Mouse (Mus musculus): ENCODE measurements around the gene Aimp2.

- TF ChIP-seq POLR2A (IDR thresholded peaks at IDR 0.05; ENCODE audit: control insufficient read depth in 1 of 2, insufficient read depth in 1 of 2, low read depth in 1 of 2, low read length in 2 of 2, poor library complexity in 1 of 2), result no peak
- TF ChIP-seq CTCF (IDR thresholded peaks at IDR 0.05 in 2 of 3, conservative IDR thresholded peaks at IDR 0.05 in 1 of 3; ENCODE audit: control insufficient read depth in 1 of 3, insufficient read depth in 1 of 3, low read depth in 2 of 3, low read length in 3 of 3, poor library complexity in 1 of 3, severe bottlenecking in 1 of 3), result no peak
- no peak for TF ChIP-seq HCFC1 (IDR thresholded peaks at IDR 0.05; ENCODE audit: low read depth, low read length)
- no peak for TF ChIP-seq EP300 (IDR thresholded peaks at IDR 0.05; ENCODE audit: low read depth in 1 of 2, low read length in 2 of 2)
- no peak for TF ChIP-seq MEF2A (IDR thresholded peaks at IDR 0.05; ENCODE audit: extremely low read depth, insufficient replicate concordance, low read depth, low read length, poor library complexity, severe bottlenecking)
- no peak for TF ChIP-seq BHLHE40 (IDR thresholded peaks at IDR 0.05; ENCODE audit: borderline replicate concordance, low read depth, low read length)
- no peak for TF ChIP-seq MAZ (IDR thresholded peaks at IDR 0.05; ENCODE audit: low read depth, low read length)
- TF ChIP-seq ZNF384 (IDR thresholded peaks at IDR 0.05; ENCODE audit: low read depth, low read length), result no peak
- no peak for TF ChIP-seq ETS1 (IDR thresholded peaks at IDR 0.05; ENCODE audit: low read depth, low read length)
- no peak for TF ChIP-seq RCOR1 (IDR thresholded peaks at IDR 0.05; ENCODE audit: low read depth, low read length)
- no peak for TF ChIP-seq CHD2 (IDR thresholded peaks at IDR 0.05; ENCODE audit: low read length)
- no peak for TF ChIP-seq USF2 (IDR thresholded peaks at IDR 0.05; ENCODE audit: borderline replicate concordance in 1 of 2, insufficient read depth in 1 of 2, low read depth in 1 of 2, low read length in 2 of 2)
- TF ChIP-seq UBTF (IDR thresholded peaks at IDR 0.05; ENCODE audit: borderline replicate concordance, insufficient read depth, low read depth, low read length), result no peak
- TF ChIP-seq SMC3 (IDR thresholded peaks at IDR 0.05; ENCODE audit: low read depth, low read length), result no peak
These were observed 40.4 kb upstream of the Aimp2 start for GRCm38 (mm10) chr5:143950016-143950415.
